Mouse (Mus musculus) liver, embryonic 14.5 days (tissue): ENCODE results near the gene Arid3a. TPM values are rescaled to one million over a fixed set of nuclear protein-coding genes. Genes with fewer than 3 reads are reported as not detected.
A peak's percentile ranks its signal among the peaks of the same experiment; 100 is the strongest.

ENCODE experiments used
- ATAC-seq: fragments of 200-750 bp; cut with Nextera tagmentation; 2 replicates; pipeline ENCODE4 v1.8.0; 2017; ENCODE audit warnings: moderate number of reproducible peaks, mild to moderate bottlenecking, moderate library complexity; ENCODE audit not compliant: insufficient read depth
- DNase-seq, 3 experiments: peaks; one replicate each; pipeline ENCODE4 v3.0.0-alpha.2; 2012 to 2013; ENCODE audit warnings: low read depth in 3 of 3, low spot score in 3 of 3
- H3K27ac ChIP-seq: fragments of 300-500 bp; sonication (generic); 2 replicates; pipeline ENCODE4 v1.5.1; 2014; ENCODE audit warnings: moderate library complexity, mild to moderate bottlenecking, control low read depth, inconsistent platforms
- H3K27me3 ChIP-seq: fragments of 300-500 bp; sonication (generic); 2 replicates; pipeline ENCODE4 v1.6.1; 2014; ENCODE audit warnings: mild to moderate bottlenecking, low read length, moderate library complexity; ENCODE audit not compliant: control insufficient read depth, insufficient read depth
- H3K36me3 ChIP-seq: fragments of 300-500 bp; sonication (generic); replicated peaks from 2 replicates; pipeline ENCODE4 v1.6.1; 2014; ENCODE audit warnings: low read depth; ENCODE audit not compliant: control insufficient read depth, insufficient read depth
- H3K4me1 ChIP-seq, 2 experiments: fragments of 200-500 bp in 1 of 2; fragments of 300-500 bp in 1 of 2; sonication (generic) in 1 of 2; replicated peaks; 2 replicates each; pipeline ENCODE4 v1.6.1; 2012 to 2014; ENCODE audit warnings: antibody characterized with exemption in 1 of 2, inconsistent platforms in 1 of 2, low read length in 1 of 2; ENCODE audit not compliant: control insufficient read depth in 2 of 2, insufficient read depth in 2 of 2
- H3K4me2 ChIP-seq: fragments of 300-500 bp; sonication (generic); 2 replicates; pipeline ENCODE4 v1.6.1; 2014; ENCODE audit warnings: low read depth, mild to moderate bottlenecking, control low read depth, moderate library complexity
- H3K4me3 ChIP-seq, 2 experiments: fragments of 200-500 bp in 1 of 2; fragments of 300-500 bp in 1 of 2; sonication (generic) in 1 of 2; 2 replicates each; pipeline ENCODE4 v1.5.1; 2012 to 2014; ENCODE audit warnings: low read depth in 2 of 2, low read length in 2 of 2, mild to moderate bottlenecking in 2 of 2, control low read depth in 1 of 2, inconsistent platforms in 1 of 2, moderate library complexity in 1 of 2; ENCODE audit not compliant: insufficient read depth in 1 of 2
- H3K9ac ChIP-seq: fragments of 300-500 bp; sonication (generic); replicated peaks from 2 replicates; pipeline ENCODE4 v1.6.1; 2014; ENCODE audit warnings: mild to moderate bottlenecking, control low read depth, moderate library complexity
- H3K9me3 ChIP-seq: fragments of 300-500 bp; sonication (generic); 2 replicates; pipeline ENCODE4 v1.6.1; 2016; ENCODE audit warnings: low read length, mixed read lengths; ENCODE audit not compliant: control insufficient read depth
- CTCF ChIP-seq: IDR thresholded peaks from 2 replicates; pipeline ENCODE4 v1.5.1; 2016; ENCODE audit warnings: antibody characterized with exemption, low read depth, control low read depth
- EP300 ChIP-seq: IDR thresholded peaks from 2 replicates; pipeline ENCODE4 v1.6.1; 2016; ENCODE audit warnings: antibody characterized with exemption, low read depth
- WGBS: fragments of 180-500 bp; shearing (Covaris S2); extraction: QIAGEN DNeasy Blood & Tissue Kit; methylation state at CpG from one replicate; pipeline ENCODE4 v1.1.7; 2014; ENCODE audit not compliant: insufficient replicate concordance; 5-methylcytosine and 5-hydroxymethylcytosine counted together
- polyA plus RNA-seq, 2 experiments: library from polyadenylated mRNA; depleted of rRNA in 1 of 2; stranded (reverse) in 1 of 2; unstranded in 1 of 2; fragments of >200 nt; fragmentation: Nextera tagmentation in 1 of 2; extraction: Ambion mirVana in 1 of 2; gene quantifications; 2 replicates each; pipeline versions ENCODE4 v1.2.1 to v1.2.3; 2012 to 2014

The Arid3a gene
- polyA plus RNA-seq, 2 experiments: 3.9 to 5.5 TPM

DNA sequence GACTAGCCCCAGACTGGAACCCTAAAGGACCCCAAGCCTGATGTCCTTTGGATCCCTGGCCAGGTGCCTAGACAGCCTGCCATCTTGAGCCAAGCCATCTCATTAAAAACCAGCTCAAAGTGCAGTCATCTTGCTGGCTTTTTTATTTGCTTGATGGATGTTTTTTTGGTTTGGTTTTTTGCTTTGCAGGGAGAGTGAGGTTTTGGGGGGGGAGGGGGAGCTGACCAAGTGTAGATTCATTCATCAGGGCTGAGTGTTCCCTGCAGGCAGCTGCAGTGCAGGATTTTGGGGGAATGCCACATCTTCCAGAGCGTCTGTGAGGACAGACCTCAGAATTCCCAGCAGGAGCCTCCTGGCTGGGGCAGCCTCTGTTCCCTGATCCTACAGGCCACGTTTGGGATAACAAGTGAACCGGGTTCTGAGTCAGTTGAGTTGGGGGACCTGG, 42.3 kb downstream of the Arid3a start:
- peaks cover 16% of the 10 kb centered on the region for H3K36me3 ChIP-seq
- H3K9me3 ChIP-seq: no peaks in the 10 kb centered on the region
- ATAC-seq (no peak), DNase-seq (no peak)
- H3K4me2 ChIP-seq: no peak overlapping the region
- H3K27me3 ChIP-seq: peaks cover 22% of the 10 kb centered on the region
- no peaks in the 10 kb centered on the region for H3K4me1 ChIP-seq
- no peak for TF ChIP-seq EP300
- TF ChIP-seq CTCF: no peak
- H3K9ac ChIP-seq: no peak overlapping the region
- no peak overlapping the region for H3K4me3 ChIP-seq
- 22% methylated on average over 3 of the region's 3 CpGs for WGBS
- H3K27ac ChIP-seq: no peak overlapping the region

DNA sequence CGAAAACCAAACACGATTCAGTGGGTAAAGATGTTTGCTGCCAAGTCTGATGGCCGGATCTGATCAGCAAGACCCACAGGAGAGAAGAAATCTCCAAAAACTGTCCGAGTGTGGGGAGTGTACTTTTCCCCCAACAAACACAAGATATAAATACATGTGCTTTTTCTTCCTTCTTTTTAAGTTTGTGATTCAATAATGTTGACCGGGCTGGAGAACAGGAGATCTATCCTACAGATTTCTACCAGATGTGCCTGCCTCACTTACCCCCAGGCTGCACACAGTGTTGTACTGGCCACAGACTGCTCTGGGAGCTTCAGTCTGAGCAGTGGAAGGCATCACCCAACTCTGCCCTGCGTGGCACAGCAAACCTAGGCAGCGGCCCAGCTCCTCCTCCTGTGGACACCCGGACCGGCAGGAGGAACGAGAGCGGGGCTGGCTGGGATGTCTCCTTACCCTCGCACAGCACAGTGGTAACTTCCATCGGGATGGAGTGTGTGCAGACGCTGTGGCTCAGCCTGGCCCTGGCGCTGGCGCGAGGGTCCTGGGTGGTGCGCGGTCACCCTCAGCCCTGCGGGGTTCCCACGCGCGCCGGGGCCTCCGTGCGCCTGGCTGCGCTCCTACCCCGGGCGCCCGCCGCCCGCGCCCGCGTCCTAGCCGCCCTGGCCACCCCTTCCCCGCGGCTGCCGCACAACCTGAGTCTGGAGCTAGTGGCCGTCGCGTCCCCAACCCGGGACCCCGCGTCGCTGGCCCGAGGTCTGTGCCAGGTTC, 43.8 kb downstream of the Arid3a start, which contains the start of gene Grin3b:
Gene Grin3b (plus strand): TSS at position 301 of the 768 bp plus-strand sequence.
- Histone ChIP-seq H3K9ac (no peak within 1 kb of the TSS), H3K4me1 (no peaks in the 10 kb centered on the region), H3K4me2 (peak within 1 kb of the TSS; percentile 28; the same call in 1 of the 2 replicates), H3K27me3 (peaks cover 22% of the 10 kb centered on the region), H3K36me3 (peaks cover 14% of the 10 kb centered on the region), H3K27ac (no peak within 1 kb of the TSS), H3K9me3 (no peaks in the 10 kb centered on the region), H3K4me3 (no peak within 1 kb of the TSS; a peak in 1 of 4 replicates)
- DNase-seq: no peak
- TF ChIP-seq EP300: no peak
- no peak for TF ChIP-seq CTCF
- WGBS: 8% methylated on average over 47 of the region's 47 CpGs
- ATAC-seq: no peak

DNA sequence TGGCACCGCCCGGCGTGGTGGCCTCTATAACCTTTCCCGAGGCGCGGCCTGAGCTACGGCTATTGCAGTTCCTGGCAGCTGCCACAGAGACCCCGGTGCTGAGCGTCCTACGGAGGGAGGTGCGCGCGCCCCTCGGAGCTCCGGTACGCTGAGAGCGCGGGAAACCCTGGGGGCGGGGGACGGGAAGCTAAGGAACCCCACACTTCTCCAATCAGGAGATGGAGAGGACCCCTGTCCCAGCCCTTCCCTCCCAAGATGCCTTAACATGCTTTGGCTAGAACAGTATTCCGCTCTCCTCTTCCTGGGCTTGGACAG, 44.3 kb downstream of the Arid3a start:
- Histone ChIP-seq H3K9ac (no peak overlapping the region), H3K27me3 (peaks cover 22% of the 10 kb centered on the region), H3K4me1 (no peaks in the 10 kb centered on the region), H3K9me3 (peaks cover 2% of the 10 kb centered on the region), H3K36me3 (peaks cover 18% of the 10 kb centered on the region), H3K27ac (no peak overlapping the region), H3K4me3 (no peak overlapping the region; a peak in 1 of 4 replicates), H3K4me2 (peak overlapping the region; percentile 28; the same call in 1 of the 2 replicates)
- TF ChIP-seq EP300 (no peak), CTCF (no peak)
- ATAC-seq (no peak), DNase-seq (no peak)
- 4% methylated on average over 21 of the region's 21 CpGs for WGBS

DNA sequence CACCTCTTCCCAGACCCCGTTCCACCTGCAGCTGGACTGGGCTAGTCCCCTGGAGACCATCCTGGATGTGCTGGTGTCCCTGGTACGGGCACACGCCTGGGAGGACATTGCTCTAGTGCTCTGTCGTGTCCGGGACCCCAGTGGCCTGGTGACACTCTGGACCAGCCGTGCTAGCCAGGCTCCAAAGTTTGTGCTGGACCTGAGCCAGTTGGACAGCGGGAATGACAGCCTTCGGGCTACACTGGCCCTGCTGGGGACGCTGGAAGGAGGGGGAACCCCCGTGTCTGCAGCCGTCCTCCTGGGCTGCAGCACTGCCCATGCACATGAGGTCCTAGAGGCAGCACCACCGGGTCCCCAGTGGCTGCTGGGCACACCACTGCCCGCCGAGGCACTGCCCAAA, 46.0 kb downstream of the Arid3a start:
- Histone ChIP-seq H3K4me2 (no peak overlapping the region), H3K36me3 (peaks cover 26% of the 10 kb centered on the region), H3K27me3 (peaks cover 22% of the 10 kb centered on the region), H3K27ac (no peak overlapping the region), H3K9me3 (peaks cover 13% of the 10 kb centered on the region), H3K9ac (no peak overlapping the region), H3K4me3 (no peak overlapping the region), H3K4me1 (no peaks in the 10 kb centered on the region)
- DNase-seq (no peak), ATAC-seq (no peak)
- no peak for TF ChIP-seq EP300
- TF ChIP-seq CTCF: no peak
- 53% methylated on average over 14 of the region's 14 CpGs for WGBS

DNA sequence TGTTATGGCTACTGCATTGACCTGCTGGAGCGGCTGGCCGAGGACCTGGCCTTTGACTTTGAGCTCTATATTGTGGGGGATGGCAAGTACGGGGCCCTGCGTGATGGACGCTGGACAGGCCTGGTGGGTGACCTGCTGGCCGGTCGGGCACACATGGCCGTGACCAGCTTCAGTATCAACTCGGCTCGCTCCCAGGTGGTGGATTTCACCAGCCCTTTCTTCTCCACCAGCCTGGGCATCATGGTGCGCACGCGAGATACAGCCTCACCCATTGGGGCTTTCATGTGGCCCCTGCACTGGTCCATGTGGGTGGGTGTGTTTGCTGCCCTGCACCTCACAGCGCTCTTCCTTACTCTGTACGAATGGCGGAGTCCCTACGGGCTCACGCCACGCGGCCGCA, 47.2 kb downstream of the Arid3a start:
- WGBS: 90% methylated on average over 21 of the region's 21 CpGs
- peaks cover 22% of the 10 kb centered on the region for H3K27me3 ChIP-seq
- peaks cover 13% of the 10 kb centered on the region for H3K9me3 ChIP-seq
- H3K4me2 ChIP-seq: no peak overlapping the region
- H3K4me1 ChIP-seq: no peaks in the 10 kb centered on the region
- no peak overlapping the region for H3K27ac ChIP-seq
- DNase-seq (no peak), ATAC-seq (no peak)
- no peak overlapping the region for H3K9ac ChIP-seq
- H3K36me3 ChIP-seq: peaks cover 35% of the 10 kb centered on the region
- no peak overlapping the region for H3K4me3 ChIP-seq
- TF ChIP-seq EP300 (no peak), CTCF (no peak)
